Mouse (Mus musculus) kidney, postnatal 0 days (tissue): ENCODE measurements around the gene Ttc39b. TPM values are rescaled to one million over a fixed set of nuclear protein-coding genes. Genes with fewer than 3 reads are reported as not detected.

Experiments
- ATAC-seq: fragments of 200-750 bp; cut with Nextera tagmentation; replicated peaks from 2 replicates; pipeline ENCODE4 v1.8.0; 2017; ENCODE audit warnings: low read depth, moderate number of reproducible peaks, moderate TSS enrichment, moderate library complexity; ENCODE audit not compliant: low FRiP score
- DNase-seq: peaks from one replicate; pipeline ENCODE4 v3.0.0-alpha.2; 2016; ENCODE audit warnings: low spot score
- H3K27ac ChIP-seq: fragments of 300-500 bp; sonication (generic); 2 replicates; pipeline ENCODE4 v1.5.1; 2014; ENCODE audit warnings: mild to moderate bottlenecking
- H3K27me3 ChIP-seq: fragments of 300-500 bp; sonication (generic); 2 replicates; pipeline ENCODE4 v1.6.1; 2014; ENCODE audit warnings: low read length, mixed read lengths; ENCODE audit not compliant: insufficient read depth
- H3K36me3 ChIP-seq: fragments of 300-500 bp; sonication (generic); 2 replicates; pipeline ENCODE4 v1.6.1; 2014; ENCODE audit warnings: low read length, mixed read lengths; ENCODE audit not compliant: insufficient read depth
- H3K4me1 ChIP-seq: fragments of 300-500 bp; sonication (generic); replicated peaks from 2 replicates; pipeline ENCODE4 v1.6.1; 2014; ENCODE audit warnings: antibody characterized with exemption, low read length, mixed read lengths; ENCODE audit not compliant: insufficient read depth
- H3K4me2 ChIP-seq: fragments of 300-500 bp; sonication (generic); 2 replicates; pipeline ENCODE4 v1.6.1; 2014; ENCODE audit warnings: mild to moderate bottlenecking, low read length, moderate library complexity, mixed read lengths
- H3K4me3 ChIP-seq: fragments of 300-500 bp; sonication (generic); replicated peaks from 2 replicates; pipeline ENCODE4 v1.5.1; 2014; ENCODE audit warnings: low read depth, low read length
- H3K9ac ChIP-seq: fragments of 300-500 bp; sonication (generic); 2 replicates; pipeline ENCODE4 v1.6.1; 2014; ENCODE audit warnings: low read depth, low read length
- H3K9me3 ChIP-seq: fragments of 300-500 bp; sonication (generic); replicated peaks from 2 replicates; pipeline ENCODE4 v1.6.1; 2016; ENCODE audit warnings: low read length, inconsistent platforms, mixed read lengths
- CTCF ChIP-seq: IDR thresholded peaks from 2 replicates; pipeline ENCODE4 v1.5.1; 2016; ENCODE audit warnings: antibody characterized with exemption, low read depth, mild to moderate bottlenecking, moderate library complexity
- WGBS: fragments of 180-500 bp; shearing (Covaris S2); extraction: QIAGEN DNeasy Blood & Tissue Kit; methylation state at CpG from one replicate; pipeline ENCODE4 v1.1.7; 2014; 5-methylcytosine and 5-hydroxymethylcytosine counted together
- polyA plus RNA-seq: library from polyadenylated mRNA; unstranded; fragments of >200 nt; fragmentation: Nextera tagmentation; extraction: Ambion mirVana; gene quantifications from 2 replicates; pipeline ENCODE4 v1.2.1, GENCODE M21; 2015

Ttc39b gene
- polyA plus RNA-seq, 1 experiment from 2014 or later: 3.8 TPM

GRCm38 (mm10) chr4:83314922-83315881 is 8.9 kb downstream of the Ttc39b start:
- H3K36me3 ChIP-seq: no peaks in the 10 kb centered on the region
- ATAC-seq (no peak; the same call in 1 of the 2 replicates), DNase-seq (no peak)
- peak overlapping the region; percentile 37; the same call in 1 of the 2 replicates for H3K27ac ChIP-seq
- H3K9me3 ChIP-seq: no peaks in the 10 kb centered on the region
- H3K4me2 ChIP-seq: peak overlapping the region; percentile 41
- no peaks in the 10 kb centered on the region for H3K27me3 ChIP-seq
- 0 out of 2 replicates have a peak overlapping the region, but pooled peaks have one; percentile 3 for H3K9ac ChIP-seq
- H3K4me3 ChIP-seq: no peak overlapping the region
- TF ChIP-seq CTCF: no peak
- 50% methylated on average over 13 of the region's 13 CpGs for WGBS
- 0 out of 2 replicates have a peak, but pooled peaks cover 13% of the 10 kb centered on the region for H3K4me1 ChIP-seq

DNA sequence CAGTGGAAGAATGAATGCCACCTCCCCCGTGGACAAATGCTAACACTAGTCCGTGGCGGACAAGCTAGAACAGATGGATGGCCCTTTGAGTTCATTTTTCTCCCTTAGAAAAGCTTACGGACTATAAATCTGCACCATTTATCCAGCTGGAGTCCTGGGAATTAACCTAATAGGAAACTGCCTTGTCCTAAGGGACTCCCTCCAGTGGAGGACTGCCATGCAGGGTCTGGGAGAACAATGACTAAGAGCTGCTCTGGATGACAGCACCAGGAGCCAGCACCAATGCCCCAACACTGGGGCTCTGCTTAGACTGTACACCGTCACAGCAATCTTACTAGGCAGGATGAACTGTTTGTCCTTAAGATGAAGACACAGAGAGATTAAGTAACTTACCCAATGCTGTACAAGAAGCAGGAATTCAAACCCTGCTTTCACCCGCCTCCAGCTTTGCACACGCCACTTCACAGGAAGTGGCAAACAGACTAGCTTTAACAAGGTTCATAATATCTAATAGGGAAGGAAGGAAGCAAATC is 9.7 kb downstream of the Ttc39b start:
- Histone ChIP-seq H3K4me2 (no peak overlapping the region), H3K9me3 (no peaks in the 10 kb centered on the region), H3K4me1 (0 out of 2 replicates have a peak, but pooled peaks cover 13% of the 10 kb centered on the region), H3K4me3 (no peak overlapping the region), H3K36me3 (no peaks in the 10 kb centered on the region), H3K27me3 (no peaks in the 10 kb centered on the region), H3K9ac (no peak overlapping the region), H3K27ac (no peak overlapping the region)
- TF ChIP-seq CTCF: peak; percentile 45; the same call in 1 of the 2 replicates
- WGBS: 50% methylated on average over 7 of the region's 7 CpGs
- ATAC-seq (no peak), DNase-seq (peak; percentile 81)

- Histone ChIP-seq H3K4me2 (no peak overlapping the region), H3K4me3 (no peak overlapping the region), H3K4me1 (peaks cover 22% of the 10 kb centered on the region; the same call in 1 of the 2 replicates), H3K36me3 (no peaks in the 10 kb centered on the region), H3K27ac (no peak overlapping the region), H3K9me3 (no peaks in the 10 kb centered on the region), H3K27me3 (no peaks in the 10 kb centered on the region), H3K9ac (no peak overlapping the region)
- ATAC-seq: no peak
- WGBS: 64% methylated on average over 4 of the region's 4 CpGs
- TF ChIP-seq CTCF: no peak
- no peak for DNase-seq
Observed at GRCm38 (mm10) chr4:83312336-83312735, 11.7 kb downstream of the Ttc39b start.

DNA sequence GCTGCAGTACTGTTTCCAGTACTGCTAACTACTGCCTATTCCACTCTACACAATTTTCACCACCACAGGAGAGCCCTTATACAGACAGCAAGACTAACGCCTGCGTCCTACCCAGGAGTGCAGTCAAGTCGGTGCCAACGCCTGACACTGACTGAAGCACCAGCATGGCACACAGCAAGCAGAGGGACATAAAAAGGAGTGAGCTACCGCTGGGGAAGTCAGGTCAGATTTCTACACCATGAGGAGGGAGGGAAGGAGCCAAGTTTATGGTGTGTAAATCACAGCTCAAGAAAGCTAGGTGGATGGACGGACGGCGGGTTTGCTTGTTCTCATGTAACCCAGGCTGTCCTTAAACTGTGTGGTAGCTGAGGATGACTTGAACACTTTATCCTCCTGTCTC is 12.6 kb downstream of the Ttc39b start:
- 33% methylated on average over 8 of the region's 8 CpGs for WGBS
- no peaks in the 10 kb centered on the region for H3K36me3 ChIP-seq
- H3K27me3 ChIP-seq: no peaks in the 10 kb centered on the region
- H3K4me2 ChIP-seq: no peak overlapping the region
- H3K9ac ChIP-seq: no peak overlapping the region
- H3K4me1 ChIP-seq: peaks cover 22% of the 10 kb centered on the region; the same call in 1 of the 2 replicates
- ATAC-seq (no peak), DNase-seq (peak; percentile 82)
- no peaks in the 10 kb centered on the region for H3K9me3 ChIP-seq
- no peak for TF ChIP-seq CTCF
- H3K27ac ChIP-seq: peak overlapping the region; percentile 64
- H3K4me3 ChIP-seq: no peak overlapping the region

DNA sequence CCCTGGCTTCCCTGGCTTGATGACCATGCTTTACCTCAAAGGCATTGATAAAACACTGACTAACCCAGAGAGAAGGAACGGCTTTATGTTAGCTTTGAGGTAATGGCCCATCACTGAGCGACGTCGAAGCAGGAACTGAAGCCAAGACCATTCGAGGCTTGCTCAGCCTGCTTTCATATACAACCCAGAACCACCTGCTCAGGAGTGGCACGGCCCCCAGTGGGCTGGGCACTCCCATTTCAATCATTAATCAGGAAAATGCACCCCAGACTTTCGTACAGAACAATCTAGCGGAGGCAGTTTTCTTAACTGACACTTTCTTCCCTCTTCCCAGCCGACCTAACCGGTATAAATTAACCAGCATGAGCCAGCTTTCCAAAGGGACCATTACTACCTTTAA is 13.1 kb downstream of the Ttc39b start:
- DNase-seq: no peak
- ATAC-seq: peak; percentile 52; the same call in 1 of the 2 replicates
- Histone ChIP-seq H3K4me2 (no peak overlapping the region), H3K9me3 (no peaks in the 10 kb centered on the region), H3K27me3 (no peaks in the 10 kb centered on the region), H3K9ac (no peak overlapping the region), H3K27ac (peak overlapping the region; percentile 64), H3K36me3 (no peaks in the 10 kb centered on the region), H3K4me3 (no peak overlapping the region), H3K4me1 (peaks cover 22% of the 10 kb centered on the region; the same call in 1 of the 2 replicates)
- 35% methylated on average over 10 of the region's 10 CpGs for WGBS
- TF ChIP-seq CTCF: no peak

- H3K4me1 ChIP-seq: peaks cover 10% of the 10 kb centered on the region; the same call in 1 of the 2 replicates
- H3K27me3 ChIP-seq: no peaks in the 10 kb centered on the region
- WGBS: 61% methylated on average over 3 of the region's 3 CpGs
- H3K27ac ChIP-seq: no peak overlapping the region; the same call in 1 of the 2 replicates
- no peak overlapping the region for H3K4me2 ChIP-seq
- DNase-seq: no peak
- no peak for ATAC-seq
- H3K9ac ChIP-seq: no peak overlapping the region
- no peaks in the 10 kb centered on the region for H3K9me3 ChIP-seq
- H3K36me3 ChIP-seq: no peaks in the 10 kb centered on the region
- TF ChIP-seq CTCF: no peak
- no peak overlapping the region for H3K4me3 ChIP-seq
Observed at GRCm38 (mm10) chr4:83308914-83309313, 15.1 kb downstream of the Ttc39b start.
